Mouse (Mus musculus): ENCODE measurements around the gene Ucn2. TPM values are rescaled to one million over a fixed set of nuclear protein-coding genes. Genes with fewer than 3 reads are reported as not detected.

The Ucn2 gene
- polyA plus RNA-seq (2012; ENCODE audit: low replicate concordance) = not detected in 2 replicates

DNA sequence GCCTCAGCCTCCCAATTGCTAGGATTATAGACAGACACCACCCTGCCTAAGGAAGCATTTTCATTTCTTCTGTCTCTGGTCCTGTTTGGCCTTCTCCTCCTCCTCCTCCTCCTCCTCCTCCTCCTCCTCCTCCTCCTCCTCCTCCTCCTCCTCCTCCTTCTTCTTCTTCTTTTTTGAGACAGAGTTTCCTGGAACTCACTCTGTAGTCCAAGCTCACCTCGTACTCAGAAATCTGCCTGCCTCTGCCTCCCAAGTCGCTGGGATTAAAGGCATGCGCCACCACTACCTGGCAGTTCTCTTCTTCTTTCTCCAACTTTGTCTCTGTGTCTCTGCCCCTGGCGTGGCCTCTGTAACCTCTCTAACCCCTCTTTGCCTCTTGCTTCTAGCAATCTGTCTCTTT is at the start of gene Ucn2:
Gene Ucn2, plus strand, starts transcription at position 301 of the 400 bp plus-strand sequence.

DNA sequence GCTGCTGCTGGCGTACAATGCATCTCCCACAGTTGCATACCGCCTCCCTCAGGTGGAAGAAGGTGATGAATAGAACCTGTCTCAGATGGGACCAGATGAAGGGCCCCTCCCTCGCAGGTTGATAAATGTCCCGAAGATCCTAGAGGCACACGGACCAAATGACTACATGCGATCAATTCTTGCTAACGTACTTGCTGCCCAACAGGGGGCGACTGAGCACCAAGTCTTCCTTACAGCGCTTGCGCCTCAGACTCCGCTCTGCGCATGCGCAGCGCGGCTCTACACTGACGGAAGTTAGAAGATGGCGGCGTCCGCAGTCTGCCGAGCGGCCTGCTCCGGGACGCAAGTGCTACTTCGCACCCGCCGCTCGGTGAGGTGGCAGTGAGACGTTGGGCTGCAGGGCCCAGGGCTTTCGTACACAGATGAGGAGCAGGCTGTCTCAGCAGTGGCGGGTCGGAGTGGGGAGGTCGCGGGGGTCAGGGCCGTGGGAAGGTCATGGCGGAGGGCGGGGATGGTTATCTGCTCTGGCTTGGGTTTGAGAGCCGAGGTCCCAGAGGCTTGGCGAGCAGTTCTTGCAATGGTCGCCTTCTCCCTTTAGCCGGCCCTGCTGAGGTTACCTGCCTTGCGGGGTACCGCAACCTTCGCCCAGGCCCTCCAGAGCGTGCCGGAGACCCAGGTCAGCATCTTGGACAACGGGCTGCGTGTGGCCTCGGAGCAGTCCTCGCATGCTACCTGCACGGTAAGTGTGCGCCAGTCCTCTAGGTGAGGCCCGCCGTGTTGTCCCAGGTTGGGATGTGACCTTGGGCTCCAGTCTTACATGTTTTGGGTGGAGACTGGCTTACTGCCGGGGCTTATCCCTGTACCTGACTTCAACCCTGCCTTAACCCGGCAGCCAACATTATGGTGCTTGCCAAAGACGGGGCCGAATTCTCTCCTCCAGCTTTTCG is 49.1 kb upstream of the Ucn2 start, which contains the start of gene Uqcrc1:
Gene Uqcrc1, plus strand, starts transcription at position 216 of the 947 bp plus-strand sequence.

DNA sequence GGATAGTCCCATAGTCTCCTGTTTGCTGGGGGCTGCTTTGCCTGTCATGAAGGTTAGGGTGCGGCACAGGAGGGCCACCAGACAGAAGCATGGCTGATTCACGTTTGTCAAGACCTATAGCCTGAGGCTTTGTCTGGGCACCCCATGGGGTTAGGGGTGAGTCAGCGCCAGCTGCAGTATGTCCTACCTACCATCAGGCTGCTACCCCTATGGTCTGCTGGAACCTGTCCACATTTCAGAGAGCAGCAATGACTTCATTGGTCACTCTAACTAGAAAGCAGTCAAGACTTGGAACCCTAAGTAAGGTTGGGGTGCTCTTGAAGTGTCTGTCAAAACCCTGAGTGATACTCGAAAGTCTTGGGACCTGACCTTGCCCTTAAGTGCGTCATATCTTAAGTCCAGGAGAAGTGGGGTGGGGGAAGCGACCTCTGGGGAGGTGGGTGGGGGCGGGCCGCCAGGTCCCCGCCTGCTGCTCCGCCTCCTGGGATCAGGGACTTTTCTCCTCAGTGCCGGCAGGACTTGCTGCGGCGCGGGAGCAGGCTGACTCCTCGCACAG is 32.7 kb upstream of the Ucn2 start, which contains the start of gene Col7a1:
Gene Col7a1, plus strand, starts transcription at position 506 of the 556 bp plus-strand sequence.

DNA sequence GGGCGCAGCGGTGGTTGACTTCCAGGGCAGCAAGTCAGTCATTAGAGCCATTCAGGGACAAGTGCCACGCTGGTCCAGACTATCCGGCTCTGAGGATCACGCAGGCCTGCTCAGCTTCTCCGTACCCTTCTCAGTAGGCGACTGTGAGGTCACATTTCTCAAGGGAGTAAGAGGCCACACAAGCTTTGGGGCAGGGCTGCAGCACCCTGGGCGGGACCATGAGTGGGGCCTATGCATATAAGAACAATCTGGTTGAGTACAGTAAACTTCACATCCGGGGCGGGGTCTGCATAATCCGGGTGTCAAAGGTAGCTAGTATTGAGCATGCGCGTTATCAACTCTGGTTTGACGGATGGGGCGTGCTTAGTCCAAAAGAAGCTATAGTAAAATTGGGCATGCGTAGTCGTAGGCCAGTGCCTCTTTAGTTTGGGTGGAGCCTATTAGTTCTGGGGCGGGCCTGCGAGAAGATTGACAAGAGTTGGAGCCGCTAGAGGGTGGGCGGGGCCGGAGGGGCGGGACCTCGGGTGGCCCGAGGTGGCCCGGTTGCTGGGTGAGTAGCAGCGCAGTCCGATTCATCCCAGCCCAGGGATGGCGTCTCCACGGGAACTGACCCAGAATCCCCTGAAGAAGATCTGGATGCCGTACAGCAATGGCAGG is 5.7 kb downstream of the Ucn2 start, which contains the start of gene Pfkfb4:
Gene Pfkfb4, plus strand, starts transcription at position 351 of the 657 bp plus-strand sequence.

Other genes starting within 250 kb of the Ucn2 start
- 41.5 and 47.7 TPM in 2 replicates for gene Ip6k2, start 202.2 kb upstream of the Ucn2 start, polyA plus RNA-seq (2012; ENCODE audit: low replicate concordance)
- 13.8 and 33.4 TPM in 2 replicates for gene Nckipsd, start 177.6 kb upstream of the Ucn2 start, polyA plus RNA-seq (2012; ENCODE audit: low replicate concordance)
- gene Celsr3, start 159.7 kb upstream of the Ucn2 start, polyA plus RNA-seq (2012; ENCODE audit: low replicate concordance) = 0.54 and 3.5 TPM in 2 replicates
- 8.3 and 17.4 TPM in 2 replicates for gene Slc26a6, start 132.7 kb upstream of the Ucn2 start, polyA plus RNA-seq (2012; ENCODE audit: low replicate concordance)
- 0.17 TPM in 1 of 2 replicates, not detected in the other for gene Tmem89, start 71.4 kb upstream of the Ucn2 start, polyA plus RNA-seq (2012; ENCODE audit: low replicate concordance)
- gene Uqcrc1, start 49.4 kb upstream of the Ucn2 start, polyA plus RNA-seq (2012; ENCODE audit: low replicate concordance) = 196 and 270 TPM in 2 replicates
- gene Col7a1, start 32.4 kb upstream of the Ucn2 start, polyA plus RNA-seq (2012; ENCODE audit: low replicate concordance) = 1.7 and 2.2 TPM in 2 replicates
- 7.4 and 9.8 TPM in 2 replicates for gene Pfkfb4, start 5.8 kb downstream of the Ucn2 start, polyA plus RNA-seq (2012; ENCODE audit: low replicate concordance)
- 8,045 and 8,374 TPM in 2 replicates for gene Shisa5, start 52.6 kb downstream of the Ucn2 start, polyA plus RNA-seq (2012; ENCODE audit: low replicate concordance)
- 33.0 and 72.5 TPM in 2 replicates for gene Trex1, start 73.7 kb downstream of the Ucn2 start, polyA plus RNA-seq (2012; ENCODE audit: low replicate concordance)
- gene Atrip, start 88.1 kb downstream of the Ucn2 start, polyA plus RNA-seq (2012; ENCODE audit: low replicate concordance) = 5.7 and 7.8 TPM in 2 replicates
- gene Ccdc51, start 96.5 kb downstream of the Ucn2 start, polyA plus RNA-seq (2012; ENCODE audit: low replicate concordance) = 3.9 and 5.3 TPM in 2 replicates
- 162 and 298 TPM in 2 replicates for gene Tma7, start 96.6 kb downstream of the Ucn2 start, polyA plus RNA-seq (2012; ENCODE audit: low replicate concordance)
- 0.72 and 1.0 TPM in 2 replicates for gene Plxnb1, start 109.4 kb downstream of the Ucn2 start, polyA plus RNA-seq (2012; ENCODE audit: low replicate concordance)
- gene Fbxw21, start 176.0 kb downstream of the Ucn2 start, polyA plus RNA-seq (2012; ENCODE audit: low replicate concordance) = not detected in 2 replicates
- 0.08 and 0.41 TPM in 2 replicates for gene Fbxw13, start 210.0 kb downstream of the Ucn2 start, polyA plus RNA-seq (2012; ENCODE audit: low replicate concordance)
- gene Fbxw20, start 248.7 kb downstream of the Ucn2 start, polyA plus RNA-seq (2012; ENCODE audit: low replicate concordance) = not detected in 2 replicates